Mouse (Mus musculus): ENCODE data around the gene Cotl1. TPM values are rescaled to one million over a fixed set of nuclear protein-coding genes. Genes with fewer than 3 reads are reported as not detected.

Gene Cotl1
- polyA plus RNA-seq, 1 experiment from 2014 or later = 95.6 TPM

DNA sequence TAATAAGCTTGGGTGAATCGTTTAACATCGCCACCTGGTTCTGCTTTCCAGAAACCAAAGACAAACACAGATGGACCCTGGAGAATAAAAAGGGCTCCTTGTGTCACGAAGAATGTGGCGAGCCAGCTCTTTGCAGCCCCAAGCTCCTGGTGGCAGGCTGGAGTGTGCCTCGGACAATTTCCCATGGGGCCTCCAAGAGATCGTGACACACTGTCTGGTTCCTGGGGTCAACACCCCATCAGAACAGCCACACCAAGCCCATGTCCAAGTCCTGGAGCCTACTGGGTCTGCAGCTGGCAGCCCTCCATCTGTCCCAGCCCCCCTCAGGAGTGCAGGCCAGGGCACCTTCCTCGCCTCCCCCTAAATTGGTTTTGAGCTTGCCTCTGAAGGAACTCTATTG is 62.6 kb downstream of the Cotl1 start:
- H3K27ac ChIP-seq = peak overlapping the region; percentile 89
- 0 out of 2 replicates have a peak, but pooled peaks cover 3% of the 10 kb centered on the region for H3K36me3 ChIP-seq
- ATAC-seq (ENCODE audit: insufficient number of reproducible peaks, insufficient read depth, low FRiP score, low TSS enrichment, low read depth) = 0 out of 2 replicates have a peak, but pooled peaks have one; percentile 1
- H3K4me1 ChIP-seq (replicated peaks) = peaks cover 20% of the 10 kb centered on the region
- 0 out of 2 replicates have a peak, but pooled peaks cover 2% of the 10 kb centered on the region for H3K9me3 ChIP-seq
- H3K9ac ChIP-seq (replicated peaks) = peak overlapping the region; percentile 69
- peak overlapping the region; percentile 90 for H3K4me2 ChIP-seq
- peak overlapping the region; percentile 59 for H3K4me3 ChIP-seq (replicated peaks)
- H3K27me3 ChIP-seq = no peaks in the 10 kb centered on the region
- 13% methylated on average over 7 of the region's 7 CpGs for WGBS

DNA sequence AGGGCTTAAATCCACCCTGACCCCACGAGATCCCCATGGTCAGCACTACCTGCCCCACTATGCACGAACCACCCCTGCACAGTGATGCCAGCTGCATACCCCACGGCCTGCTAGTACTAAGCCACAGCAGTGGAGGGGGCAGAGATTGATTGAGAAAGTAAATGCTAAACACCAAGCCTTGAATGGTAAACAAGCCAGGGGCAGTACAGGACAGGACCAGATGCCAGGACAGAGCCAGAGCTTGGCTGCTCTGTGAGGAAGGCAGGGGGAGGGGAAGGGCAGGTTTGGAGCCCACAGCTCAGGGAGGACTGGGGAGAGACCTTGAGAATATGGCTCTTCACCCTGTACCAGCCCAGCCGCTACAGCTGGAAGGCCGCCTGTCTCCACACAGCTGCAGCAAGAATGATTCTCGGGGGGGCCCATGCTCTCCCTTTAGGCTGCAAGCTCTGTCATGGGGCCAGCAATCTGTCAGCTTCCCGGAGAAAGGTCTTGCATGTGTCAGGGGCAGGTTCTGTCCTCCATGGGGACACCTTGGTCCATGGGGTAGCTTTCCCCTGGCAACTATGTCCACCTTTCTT is 63.6 kb downstream of the Cotl1 start:
- H3K4me1 ChIP-seq (replicated peaks) = peaks cover 20% of the 10 kb centered on the region
- no peaks in the 10 kb centered on the region for H3K27me3 ChIP-seq
- H3K36me3 ChIP-seq = 0 out of 2 replicates have a peak, but pooled peaks cover 3% of the 10 kb centered on the region
- H3K9me3 ChIP-seq = 0 out of 2 replicates have a peak, but pooled peaks cover 2% of the 10 kb centered on the region
- H3K27ac ChIP-seq = no peak overlapping the region
- H3K9ac ChIP-seq (replicated peaks) = no peak overlapping the region
- no peak for ATAC-seq (ENCODE audit: insufficient number of reproducible peaks, insufficient read depth, low FRiP score, low TSS enrichment, low read depth)
- H3K4me2 ChIP-seq = peak overlapping the region; percentile 90; the same call in 1 of the 2 replicates
- WGBS = 91% methylated on average over 7 of the region's 7 CpGs
- no peak overlapping the region for H3K4me3 ChIP-seq (replicated peaks)

DNA sequence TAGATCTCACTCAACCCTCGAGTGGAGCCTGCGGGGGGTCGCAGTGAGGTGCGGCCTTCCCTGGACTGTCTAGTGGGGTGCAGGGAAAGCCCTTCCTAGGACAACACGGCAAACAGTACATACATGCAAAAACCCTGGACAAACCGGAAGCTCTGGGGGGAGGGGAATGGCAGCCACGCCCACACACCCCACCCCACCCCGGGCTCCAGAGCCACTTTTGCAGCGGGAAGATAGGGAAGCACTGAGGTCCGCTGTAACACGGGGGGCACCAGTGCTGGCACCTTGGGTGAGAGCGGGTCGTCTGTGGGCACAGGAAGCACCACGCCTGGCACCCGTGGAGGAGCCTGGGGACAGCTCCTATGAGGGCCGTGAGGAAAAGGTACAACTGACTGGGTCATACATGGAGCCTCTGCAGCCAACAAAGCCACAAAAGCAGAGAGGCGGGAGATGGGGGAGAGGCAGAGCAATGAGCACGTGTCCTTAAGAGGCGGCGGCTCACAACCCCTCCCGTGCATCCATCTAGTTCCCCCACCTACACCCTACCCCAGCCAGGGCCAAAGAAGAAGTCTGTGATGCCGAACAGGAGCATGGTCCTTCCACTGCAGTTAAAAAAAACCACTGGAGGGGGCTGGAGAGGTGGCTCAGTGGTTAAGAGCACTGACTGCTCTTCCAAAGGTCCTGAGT is 74.4 kb downstream of the Cotl1 start:
- ATAC-seq (ENCODE audit: insufficient number of reproducible peaks, insufficient read depth, low FRiP score, low TSS enrichment, low read depth) = no peak
- Histone ChIP-seq H3K27me3 (no peaks in the 10 kb centered on the region), H3K4me2 (no peak overlapping the region), H3K4me3 (replicated peaks) (no peak overlapping the region), H3K36me3 (peaks cover 36% of the 10 kb centered on the region), H3K9ac (replicated peaks) (no peak overlapping the region), H3K4me1 (replicated peaks) (no peaks in the 10 kb centered on the region), H3K27ac (no peak overlapping the region), H3K9me3 (no peaks in the 10 kb centered on the region)
- WGBS = 83% methylated on average over 22 of the region's 22 CpGs

DNA sequence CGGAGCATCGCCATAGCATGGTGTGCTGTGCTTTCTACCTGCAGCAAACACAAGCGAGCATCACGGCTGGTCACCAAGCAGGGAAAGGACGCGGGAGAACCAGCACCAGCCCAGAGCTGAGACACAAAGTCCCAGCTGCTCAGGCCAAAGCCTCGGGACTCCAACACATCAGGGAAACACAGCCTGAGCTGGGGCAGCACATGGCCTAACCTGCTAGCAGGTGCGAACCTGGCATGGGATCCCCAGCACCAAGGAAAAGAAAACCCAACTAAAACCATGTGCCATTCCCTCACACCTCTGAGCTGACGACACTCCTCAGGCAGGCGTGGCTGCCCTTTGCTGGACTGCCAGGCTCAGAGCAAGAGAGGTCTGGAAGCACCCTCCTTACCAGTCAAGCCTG is 75.0 kb downstream of the Cotl1 start:
- Histone ChIP-seq H3K27ac (no peak overlapping the region), H3K4me2 (no peak overlapping the region), H3K27me3 (no peaks in the 10 kb centered on the region), H3K9me3 (no peaks in the 10 kb centered on the region), H3K36me3 (peaks cover 36% of the 10 kb centered on the region), H3K4me3 (replicated peaks) (no peak overlapping the region), H3K4me1 (replicated peaks) (no peaks in the 10 kb centered on the region), H3K9ac (replicated peaks) (0 out of 2 replicates have a peak overlapping the region, but pooled peaks have one; percentile 2)
- WGBS = 85% methylated on average over 10 of the region's 10 CpGs
- no peak for ATAC-seq (ENCODE audit: insufficient number of reproducible peaks, insufficient read depth, low FRiP score, low TSS enrichment, low read depth)

DNA sequence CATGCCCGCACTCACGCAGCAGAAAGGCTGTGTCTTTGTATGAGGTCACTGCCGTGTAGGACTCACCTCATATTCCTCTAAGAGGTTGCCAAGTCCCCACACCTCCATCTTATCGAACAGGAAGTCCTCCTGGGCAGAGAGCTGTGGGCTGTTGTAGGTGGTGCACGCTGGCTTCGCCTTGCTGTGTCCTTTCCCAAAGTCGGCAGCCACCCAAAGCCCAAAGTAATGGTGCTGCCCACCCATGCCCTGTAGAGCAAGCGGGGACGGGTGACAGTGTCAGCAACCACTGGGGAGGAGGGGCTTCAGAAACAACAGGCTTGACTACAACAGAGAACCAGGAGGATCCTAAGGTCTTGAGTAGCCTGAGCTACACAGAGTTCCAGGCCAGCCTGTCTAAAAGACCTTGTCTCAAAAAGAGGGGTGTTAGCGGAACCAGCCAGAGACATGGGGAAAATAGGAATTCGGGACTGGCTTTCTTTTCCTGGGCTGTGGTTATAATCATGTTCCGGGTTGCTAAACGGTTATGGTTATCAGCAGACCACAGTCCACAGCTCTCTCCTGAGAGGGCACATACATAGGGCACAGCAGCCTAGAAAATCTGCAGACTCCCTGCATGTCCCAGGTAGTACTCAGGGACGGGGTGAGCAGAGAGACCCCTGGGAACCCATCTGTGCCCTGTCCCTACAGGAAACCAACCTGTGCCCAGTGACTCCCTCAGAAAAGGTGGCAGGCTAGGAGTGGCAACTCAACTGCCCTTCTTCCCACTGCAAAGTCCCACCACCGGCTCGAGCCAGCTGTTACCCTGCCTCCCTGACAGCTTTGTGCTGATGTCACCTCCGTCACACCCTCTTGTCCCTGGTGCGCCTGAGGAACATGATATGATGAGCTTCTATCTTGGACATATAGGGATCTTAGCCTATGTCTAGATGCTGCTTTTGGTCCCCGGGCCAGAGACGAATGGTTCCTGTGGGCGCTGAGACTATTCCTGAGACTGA is 77.8 kb downstream of the Cotl1 start:
- no peak overlapping the region for H3K4me3 ChIP-seq (replicated peaks)
- ATAC-seq (ENCODE audit: insufficient number of reproducible peaks, insufficient read depth, low FRiP score, low TSS enrichment, low read depth) = no peak
- no peak overlapping the region for H3K4me2 ChIP-seq
- H3K27ac ChIP-seq = no peak overlapping the region
- H3K36me3 ChIP-seq = peaks cover 26% of the 10 kb centered on the region
- WGBS = 85% methylated on average over 21 of the region's 21 CpGs
- no peaks in the 10 kb centered on the region for H3K27me3 ChIP-seq
- H3K9me3 ChIP-seq = no peaks in the 10 kb centered on the region
- no peak overlapping the region for H3K9ac ChIP-seq (replicated peaks)
- no peaks in the 10 kb centered on the region for H3K4me1 ChIP-seq (replicated peaks)

DNA sequence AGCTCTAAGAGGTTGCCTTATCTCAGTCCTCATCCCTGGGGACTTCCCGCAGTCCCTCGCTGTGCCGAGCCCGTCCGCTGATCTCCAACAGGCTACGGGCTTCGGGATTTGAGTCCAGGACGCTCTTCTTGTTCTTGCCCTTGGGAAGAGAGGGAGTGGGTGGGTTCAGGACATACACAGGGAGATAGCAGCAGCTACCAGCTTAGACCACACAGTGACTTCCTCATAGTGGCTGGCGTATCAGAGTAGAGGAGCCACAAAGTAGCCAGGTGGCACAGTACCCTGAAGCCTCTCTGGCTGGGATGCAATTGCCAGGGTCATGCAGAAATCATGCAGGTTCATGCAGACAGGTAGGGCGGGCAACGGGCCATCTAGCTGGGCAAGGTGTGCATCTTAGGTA is 78.7 kb downstream of the Cotl1 start:
- no peaks in the 10 kb centered on the region for H3K27me3 ChIP-seq
- H3K4me1 ChIP-seq (replicated peaks) = no peaks in the 10 kb centered on the region
- no peak overlapping the region for H3K27ac ChIP-seq
- H3K4me3 ChIP-seq (replicated peaks) = no peak overlapping the region
- no peaks in the 10 kb centered on the region for H3K9me3 ChIP-seq
- no peak for ATAC-seq (ENCODE audit: insufficient number of reproducible peaks, insufficient read depth, low FRiP score, low TSS enrichment, low read depth)
- peaks cover 19% of the 10 kb centered on the region for H3K36me3 ChIP-seq
- no peak overlapping the region for H3K4me2 ChIP-seq
- H3K9ac ChIP-seq (replicated peaks) = no peak overlapping the region
- WGBS = 94% methylated on average over 11 of the region's 11 CpGs

Other genes with a start within 250 kb of the Cotl1 start
- gene Taf1c, start 235.3 kb downstream of the Cotl1 start, polyA plus RNA-seq (2016; fragmentation: Nextera tagmentation; extraction: Ambion mirVana) = 14.1 and 15.1 TPM in 2 replicates
- gene Adad2, start 227.8 kb downstream of the Cotl1 start, polyA plus RNA-seq (2016; fragmentation: Nextera tagmentation; extraction: Ambion mirVana) = 0.14 and 0.41 TPM in 2 replicates
- 0.05 TPM in 2 replicates for gene Kcng4, start 204.9 kb downstream of the Cotl1 start, polyA plus RNA-seq (2016; fragmentation: Nextera tagmentation; extraction: Ambion mirVana)
- 0.15 TPM in 1 of 2 replicates, not detected in the other for gene Wfdc1, start 174.2 kb downstream of the Cotl1 start, polyA plus RNA-seq (2016; fragmentation: Nextera tagmentation; extraction: Ambion mirVana)
- 1.8 and 1.9 TPM in 2 replicates for gene Atp2c2, start 140.5 kb downstream of the Cotl1 start, polyA plus RNA-seq (2016; fragmentation: Nextera tagmentation; extraction: Ambion mirVana)
- gene Tldc1, start 62.1 kb downstream of the Cotl1 start, polyA plus RNA-seq (2016; fragmentation: Nextera tagmentation; extraction: Ambion mirVana) = 10.3 and 11.6 TPM in 2 replicates
- 8.4 and 8.7 TPM in 2 replicates for gene Klhl36, start 21.7 kb upstream of the Cotl1 start, polyA plus RNA-seq (2016; fragmentation: Nextera tagmentation; extraction: Ambion mirVana)
- 153 and 168 TPM in 2 replicates for gene Usp10, start 69.8 kb upstream of the Cotl1 start, polyA plus RNA-seq (2016; fragmentation: Nextera tagmentation; extraction: Ambion mirVana)
- not detected in 2 replicates for gene Gm20388, start 70.3 kb upstream of the Cotl1 start, polyA plus RNA-seq (2016; fragmentation: Nextera tagmentation; extraction: Ambion mirVana)
- gene Crispld2, start 151.9 kb upstream of the Cotl1 start, polyA plus RNA-seq (2016; fragmentation: Nextera tagmentation; extraction: Ambion mirVana) = 7.4 and 8.5 TPM in 2 replicates